Mouse (Mus musculus) ES-E14 (cell line): ENCODE data around the gene Pak3.

ENCODE experiments used
- ZC3H11A ChIP-seq: IDR thresholded peaks from 2 replicates; pipeline ENCODE4 v1.6.1; 2012; ENCODE audit warnings: low read depth, mild to moderate bottlenecking, inconsistent platforms, low read length, borderline replicate concordance
- ZNF384 ChIP-seq: IDR thresholded peaks from 2 replicates; pipeline ENCODE4 v1.6.1; 2012; ENCODE audit warnings: low read depth, low read length, inconsistent platforms

GRCm38 (mm10) chrX:143482866-143483265 is 35.5 kb upstream of the Pak3 start:
- TF ChIP-seq ZC3H11A (no peak), ZNF384 (no peak)
